Mouse (Mus musculus): ENCODE measurements around the gene Rap1a. TPM values are rescaled to one million over a fixed set of nuclear protein-coding genes. Genes with fewer than 3 reads are reported as not detected.

Gene Rap1a
- polyA plus RNA-seq, 1 experiment, result 3.8 TPM

- Histone ChIP-seq H3K36me3 (ENCODE audit: control insufficient read depth) (no peaks in the 10 kb centered on the region), H3K4me3 (replicated peaks) (peak overlapping the region; percentile 56), H3K27me3 (ENCODE audit: control insufficient read depth) (no peaks in the 10 kb centered on the region), H3K4me1 (ENCODE audit: control insufficient read depth) (peaks cover 93% of the 10 kb centered on the region), H3K9me3 (ENCODE audit: control insufficient read depth, low read length) (no peaks in the 10 kb centered on the region)
- peak; percentile 98 for TF ChIP-seq GATA1 (IDR thresholded peaks at IDR 0.05; ENCODE audit: low read length)
- TF ChIP-seq TAL1 (IDR thresholded peaks at IDR 0.05; ENCODE audit: low read length), result peak; percentile 99
These were observed 7.3 kb upstream of the Rap1a start for GRCm38 (mm10) chr3:105808179-105809037.

- H3K27me3 ChIP-seq (ENCODE audit: control insufficient read depth), result no peaks in the 10 kb centered on the region
- peak overlapping the region; percentile 56 for H3K4me3 ChIP-seq (replicated peaks)
- TF ChIP-seq GATA1 (IDR thresholded peaks at IDR 0.05; ENCODE audit: low read length), result peak; percentile 56
- TF ChIP-seq TAL1 (IDR thresholded peaks at IDR 0.05; ENCODE audit: low read length), result peak; percentile 39; the same call in 2 of the 3 replicates
- no peaks in the 10 kb centered on the region for H3K36me3 ChIP-seq (ENCODE audit: control insufficient read depth)
- no peaks in the 10 kb centered on the region for H3K9me3 ChIP-seq (ENCODE audit: control insufficient read depth, low read length)
- peaks cover 93% of the 10 kb centered on the region for H3K4me1 ChIP-seq (ENCODE audit: control insufficient read depth)
These were observed 6.5 kb upstream of the Rap1a start for GRCm38 (mm10) chr3:105807672-105808071.

GRCm38 (mm10) chr3:105806519-105807249, 5.5 kb upstream of the Rap1a start:
- no peaks in the 10 kb centered on the region for H3K27me3 ChIP-seq (ENCODE audit: control insufficient read depth)
- no peak overlapping the region for H3K4me3 ChIP-seq (replicated peaks)
- H3K36me3 ChIP-seq (ENCODE audit: control insufficient read depth), result no peaks in the 10 kb centered on the region
- H3K4me1 ChIP-seq (ENCODE audit: control insufficient read depth), result peaks cover 93% of the 10 kb centered on the region
- TF ChIP-seq GATA1 (IDR thresholded peaks at IDR 0.05; ENCODE audit: low read length) (no peak), TAL1 (IDR thresholded peaks at IDR 0.05; ENCODE audit: low read length) (no peak)
- no peaks in the 10 kb centered on the region for H3K9me3 ChIP-seq (ENCODE audit: control insufficient read depth, low read length)

GRCm38 (mm10) chr3:105803600-105803999, 2.5 kb upstream of the Rap1a start:
- Histone ChIP-seq H3K4me1 (ENCODE audit: control insufficient read depth) (peaks cover 84% of the 10 kb centered on the region), H3K27me3 (ENCODE audit: control insufficient read depth) (no peaks in the 10 kb centered on the region), H3K36me3 (ENCODE audit: control insufficient read depth) (peaks cover 6% of the 10 kb centered on the region), H3K9me3 (ENCODE audit: control insufficient read depth, low read length) (no peaks in the 10 kb centered on the region), H3K4me3 (replicated peaks) (no peak overlapping the region)
- TF ChIP-seq TAL1 (IDR thresholded peaks at IDR 0.05; ENCODE audit: low read length) (no peak), GATA1 (IDR thresholded peaks at IDR 0.05; ENCODE audit: low read length) (no peak)

GRCm38 (mm10) chr3:105800675-105801190, 403 bp downstream of the Rap1a start:
- no peaks in the 10 kb centered on the region for H3K27me3 ChIP-seq (ENCODE audit: control insufficient read depth)
- H3K9me3 ChIP-seq (ENCODE audit: control insufficient read depth, low read length), result no peaks in the 10 kb centered on the region
- peaks cover 79% of the 10 kb centered on the region for H3K4me1 ChIP-seq (ENCODE audit: control insufficient read depth)
- TF ChIP-seq TAL1 (IDR thresholded peaks at IDR 0.05; ENCODE audit: low read length) (no peak), GATA1 (IDR thresholded peaks at IDR 0.05; ENCODE audit: low read length) (no peak)
- peak overlapping the region; percentile 99 for H3K4me3 ChIP-seq (replicated peaks)
- peaks cover 11% of the 10 kb centered on the region for H3K36me3 ChIP-seq (ENCODE audit: control insufficient read depth)

- TF ChIP-seq GATA1 (IDR thresholded peaks at IDR 0.05; ENCODE audit: low read length), result no peak
- TF ChIP-seq TAL1 (IDR thresholded peaks at IDR 0.05; ENCODE audit: low read length), result no peak
- peaks cover 77% of the 10 kb centered on the region for H3K4me1 ChIP-seq (ENCODE audit: control insufficient read depth)
- no peaks in the 10 kb centered on the region for H3K9me3 ChIP-seq (ENCODE audit: control insufficient read depth, low read length)
- H3K4me3 ChIP-seq (replicated peaks), result peak overlapping the region; percentile 99
- no peaks in the 10 kb centered on the region for H3K27me3 ChIP-seq (ENCODE audit: control insufficient read depth)
- peaks cover 11% of the 10 kb centered on the region for H3K36me3 ChIP-seq (ENCODE audit: control insufficient read depth)
These were observed 921 bp downstream of the Rap1a start for GRCm38 (mm10) chr3:105800156-105800674.

GRCm38 (mm10) chr3:105799375-105799774, 1.8 kb downstream of the Rap1a start:
- Histone ChIP-seq H3K4me1 (ENCODE audit: control insufficient read depth) (peaks cover 77% of the 10 kb centered on the region), H3K36me3 (ENCODE audit: control insufficient read depth) (peaks cover 11% of the 10 kb centered on the region), H3K27me3 (ENCODE audit: control insufficient read depth) (no peaks in the 10 kb centered on the region), H3K9me3 (ENCODE audit: control insufficient read depth, low read length) (no peaks in the 10 kb centered on the region), H3K4me3 (replicated peaks) (peak overlapping the region; percentile 99)
- no peak for TF ChIP-seq GATA1 (IDR thresholded peaks at IDR 0.05; ENCODE audit: low read length)
- TF ChIP-seq TAL1 (IDR thresholded peaks at IDR 0.05; ENCODE audit: low read length), result no peak

GRCm38 (mm10) chr3:105798770-105799169, 2.4 kb downstream of the Rap1a start:
- H3K4me3 ChIP-seq (replicated peaks), result peak overlapping the region; percentile 99
- no peaks in the 10 kb centered on the region for H3K27me3 ChIP-seq (ENCODE audit: control insufficient read depth)
- peaks cover 13% of the 10 kb centered on the region for H3K36me3 ChIP-seq (ENCODE audit: control insufficient read depth)
- TF ChIP-seq GATA1 (IDR thresholded peaks at IDR 0.05; ENCODE audit: low read length), result no peak
- TF ChIP-seq TAL1 (IDR thresholded peaks at IDR 0.05; ENCODE audit: low read length), result no peak
- H3K9me3 ChIP-seq (ENCODE audit: control insufficient read depth, low read length), result no peaks in the 10 kb centered on the region
- H3K4me1 ChIP-seq (ENCODE audit: control insufficient read depth), result peaks cover 78% of the 10 kb centered on the region

- H3K36me3 ChIP-seq (ENCODE audit: control insufficient read depth), result peaks cover 18% of the 10 kb centered on the region
- TF ChIP-seq TAL1 (IDR thresholded peaks at IDR 0.05; ENCODE audit: low read length) (no peak), GATA1 (IDR thresholded peaks at IDR 0.05; ENCODE audit: low read length) (no peak)
- no peaks in the 10 kb centered on the region for H3K9me3 ChIP-seq (ENCODE audit: control insufficient read depth, low read length)
- H3K27me3 ChIP-seq (ENCODE audit: control insufficient read depth), result no peaks in the 10 kb centered on the region
- peaks cover 69% of the 10 kb centered on the region for H3K4me1 ChIP-seq (ENCODE audit: control insufficient read depth)
- peak overlapping the region; percentile 14 for H3K4me3 ChIP-seq (replicated peaks)
These were observed 3.7 kb downstream of the Rap1a start for GRCm38 (mm10) chr3:105797427-105797826.
